Mouse (Mus musculus) heart, embryonic 14.5 days (tissue): ENCODE measurements around the gene Tmem160. TPM values are rescaled to one million over a fixed set of nuclear protein-coding genes. Genes with fewer than 3 reads are reported as not detected.

ENCODE experiments used
- ATAC-seq: fragments of 200-750 bp; cut with Nextera tagmentation; 2 replicates; pipeline ENCODE4 v1.8.0; 2017; ENCODE audit warnings: low read depth, moderate TSS enrichment; ENCODE audit not compliant: insufficient number of reproducible peaks, insufficient read depth, low FRiP score
- H3K27ac ChIP-seq, 2 experiments: fragments of 200-500 bp in 1 of 2; fragments of 300-500 bp in 1 of 2; sonication (generic) in 1 of 2; replicated peaks in 1 of 2; 2 replicates each; pipeline ENCODE4 v1.5.1; 2012 to 2014; ENCODE audit warnings: low read depth in 2 of 2, low read length in 2 of 2, control low read depth in 1 of 2, mild to moderate bottlenecking in 1 of 2, mixed read lengths in 1 of 2; ENCODE audit not compliant: control insufficient read depth in 1 of 2, insufficient read depth in 1 of 2
- H3K27me3 ChIP-seq: fragments of 300-500 bp; sonication (generic); 2 replicates; pipeline ENCODE4 v1.6.1; 2014; ENCODE audit warnings: mild to moderate bottlenecking, low read length, control low read depth; ENCODE audit not compliant: control insufficient read depth, insufficient read depth
- H3K36me3 ChIP-seq: fragments of 300-500 bp; sonication (generic); 2 replicates; pipeline ENCODE4 v1.6.1; 2014; ENCODE audit warnings: mild to moderate bottlenecking, control low read depth, low read length, mixed read lengths; ENCODE audit not compliant: control insufficient read depth, insufficient read depth
- H3K4me1 ChIP-seq, 2 experiments: fragments of 200-500 bp in 1 of 2; fragments of 300-500 bp in 1 of 2; sonication (generic) in 1 of 2; 2 replicates each; pipeline ENCODE4 v1.6.1; 2012 to 2014; ENCODE audit warnings: low read length in 2 of 2, control low read depth in 1 of 2, mixed read lengths in 1 of 2; ENCODE audit not compliant: control insufficient read depth in 2 of 2, insufficient read depth in 2 of 2
- H3K4me2 ChIP-seq: fragments of 300-500 bp; sonication (generic); 2 replicates; pipeline ENCODE4 v1.6.1; 2014; ENCODE audit warnings: mild to moderate bottlenecking, low read length
- H3K4me3 ChIP-seq, 2 experiments: fragments of 200-500 bp in 1 of 2; fragments of 300-500 bp in 1 of 2; sonication (generic) in 1 of 2; 2 replicates each; pipeline ENCODE4 v1.5.1; 2012 to 2014; ENCODE audit warnings: low read length in 2 of 2, mild to moderate bottlenecking in 2 of 2, control low read depth in 1 of 2, low read depth in 1 of 2, moderate library complexity in 1 of 2; ENCODE audit not compliant: control insufficient read depth in 1 of 2, insufficient read depth in 1 of 2
- H3K9ac ChIP-seq: fragments of 300-500 bp; sonication (generic); 2 replicates; pipeline ENCODE4 v1.6.1; 2014; ENCODE audit warnings: mild to moderate bottlenecking, low read length
- H3K9me3 ChIP-seq: fragments of 300-500 bp; sonication (generic); 2 replicates; pipeline ENCODE4 v1.6.1; 2016; ENCODE audit warnings: low read length, control low read depth; ENCODE audit not compliant: control insufficient read depth
- WGBS: fragments of 180-500 bp; shearing (Covaris S2); extraction: QIAGEN DNeasy Blood & Tissue Kit; methylation state at CpG from one replicate; pipeline ENCODE4 v1.1.7; 2014; 5-methylcytosine and 5-hydroxymethylcytosine counted together
- polyA plus RNA-seq: library from polyadenylated mRNA; unstranded; fragments of >200 nt; fragmentation: Nextera tagmentation; extraction: Ambion mirVana; gene quantifications from 2 replicates; pipeline ENCODE4 v1.2.1, GENCODE M21; 2014

Tmem160 gene
- polyA plus RNA-seq, 1 experiment from 2014 or later = 96.7 TPM

DNA sequence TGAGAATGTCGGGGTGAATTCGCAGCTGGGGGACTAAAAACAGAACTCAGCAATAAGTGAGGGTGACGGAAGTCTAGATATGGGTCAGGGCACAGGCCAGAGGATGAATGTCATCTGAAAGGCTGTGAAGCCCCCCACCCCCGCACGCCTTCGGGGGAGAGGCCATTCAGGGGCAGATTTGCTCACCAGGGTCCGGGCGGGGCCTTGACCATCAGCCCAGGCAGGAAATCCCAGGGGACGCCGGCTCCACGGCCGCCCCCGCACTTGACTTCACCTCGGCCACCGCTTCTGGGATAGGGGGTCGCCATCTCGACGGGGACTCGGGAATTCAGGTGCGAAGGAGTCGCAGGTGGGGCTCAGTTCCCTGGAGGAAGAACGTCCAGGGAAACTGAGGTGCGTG, 22.7 kb downstream of the Tmem160 start:
- ATAC-seq = no peak
- Histone ChIP-seq H3K27me3 (peaks cover 70% of the 10 kb centered on the region), H3K36me3 (no peaks in the 10 kb centered on the region), H3K4me1 (peaks cover 5 to 15% of the 10 kb centered on the region in 2 experiments; a peak in 3 of 4 replicates), H3K27ac (no peak overlapping the region), H3K9ac (no peak overlapping the region), H3K4me3 (peak overlapping the region in 1 of 2 experiments; percentile 36; a peak in 2 of 4 replicates), H3K4me2 (peak overlapping the region; percentile 40), H3K9me3 (no peaks in the 10 kb centered on the region)
- 4% methylated on average over 23 of the region's 23 CpGs for WGBS

DNA sequence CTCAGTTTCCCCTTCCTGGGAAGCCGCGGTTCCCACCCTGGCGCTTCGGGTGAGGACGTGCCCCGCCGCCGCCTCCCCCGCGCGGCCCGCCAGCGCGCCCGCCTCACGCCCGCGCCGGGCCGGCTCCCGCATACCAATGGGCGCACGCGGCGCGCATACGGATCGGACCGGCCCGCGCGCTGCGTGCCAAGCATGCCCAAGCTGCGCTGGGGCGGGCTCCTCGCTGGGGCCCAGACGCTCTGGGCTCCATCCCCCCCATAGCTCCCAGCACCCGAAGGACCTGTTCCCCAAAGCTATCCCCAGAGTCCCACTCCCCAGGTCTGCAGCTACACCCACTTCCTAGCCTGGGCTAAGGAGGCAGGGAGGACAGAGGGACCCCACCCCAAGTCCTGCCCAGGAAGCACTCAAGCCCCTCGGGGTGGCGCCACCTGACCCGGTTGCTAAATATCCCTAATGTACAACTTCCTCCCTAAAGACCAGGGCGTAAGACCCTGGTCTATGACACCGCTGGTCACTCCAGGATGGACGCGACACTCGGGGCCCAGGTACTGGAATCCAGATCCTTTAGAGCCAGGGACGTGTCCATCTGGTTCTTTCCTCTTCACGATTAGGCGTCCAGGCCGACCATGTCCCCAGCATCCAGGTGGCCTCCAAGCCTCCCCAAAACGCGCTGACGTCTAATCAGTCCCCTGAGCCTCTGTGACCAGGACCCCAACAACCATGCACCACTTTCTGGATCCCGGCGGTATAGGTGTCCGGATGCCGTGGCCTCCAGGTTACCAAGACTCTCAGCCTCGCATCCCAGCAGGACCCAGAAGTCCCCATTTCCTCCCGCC, 23.4 kb downstream of the Tmem160 start:
- no peak overlapping the region for H3K27ac ChIP-seq
- H3K4me1 ChIP-seq = peaks cover 5 to 15% of the 10 kb centered on the region in 2 experiments; a peak in 3 of 4 replicates
- no peaks in the 10 kb centered on the region for H3K36me3 ChIP-seq
- H3K4me3 ChIP-seq = peak overlapping the region; percentile 32 to 36; a peak in 3 of 4 replicates
- H3K9ac ChIP-seq = no peak overlapping the region
- H3K27me3 ChIP-seq = peaks cover 66% of the 10 kb centered on the region
- 1% methylated on average over 59 of the region's 59 CpGs for WGBS
- H3K9me3 ChIP-seq = no peaks in the 10 kb centered on the region
- 0 out of 2 replicates have a peak, but pooled peaks have one; percentile 23 for ATAC-seq
- peak overlapping the region; percentile 64 for H3K4me2 ChIP-seq

DNA sequence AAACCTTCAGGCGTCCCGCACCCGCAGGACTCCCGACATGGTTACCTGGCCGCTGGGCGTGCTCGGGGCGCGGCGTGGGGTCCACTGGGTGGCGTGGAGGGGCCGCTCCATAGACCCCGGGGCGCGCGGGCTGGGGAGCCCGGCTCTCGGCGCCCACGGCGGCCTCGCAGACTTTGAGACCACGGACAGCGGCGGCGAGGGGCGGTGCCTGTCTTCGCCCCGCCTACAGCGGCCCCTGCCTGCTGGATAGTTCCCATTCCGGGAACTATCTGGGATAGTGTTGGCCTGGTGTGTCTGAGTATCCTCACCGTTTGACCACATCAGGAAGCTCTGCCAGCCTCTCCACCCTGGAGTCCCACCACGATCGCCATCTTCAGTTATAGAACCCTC, 24.0 kb downstream of the Tmem160 start:
- 0 out of 2 replicates have a peak, but pooled peaks have one; percentile 8 for ATAC-seq
- Histone ChIP-seq H3K27me3 (peaks cover 60% of the 10 kb centered on the region), H3K27ac (no peak overlapping the region)

DNA sequence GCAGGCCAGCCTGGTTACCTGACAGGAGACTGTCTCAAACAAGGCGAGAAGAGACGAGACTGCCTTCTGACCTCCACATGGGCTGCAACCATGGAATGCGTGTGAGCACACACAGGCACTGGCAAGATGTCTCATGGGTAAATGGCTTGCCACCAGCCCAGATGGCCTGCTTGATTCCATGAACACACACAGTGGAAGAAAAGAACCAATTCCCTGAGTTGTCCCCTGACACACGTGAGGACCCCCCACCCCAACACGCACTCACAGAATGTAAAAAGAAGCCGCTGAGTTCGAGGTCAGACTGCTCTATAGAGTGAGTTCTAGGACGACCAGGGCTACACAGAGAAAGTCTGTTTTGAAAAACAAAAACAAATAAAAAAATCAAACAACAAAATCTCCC, 25.0 kb downstream of the Tmem160 start, which contains the start of gene Npas1:
Gene Npas1, minus strand, starts transcription at position 101 of the 400 bp plus-strand sequence.
- Histone ChIP-seq H3K27ac (no peak within 1 kb of the TSS), H3K9ac (no peak within 1 kb of the TSS), H3K4me2 (peak within 1 kb of the TSS; percentile 64), H3K9me3 (no peaks in the 10 kb centered on the region), H3K4me1 (peaks cover 5 to 15% of the 10 kb centered on the region in 2 experiments; a peak in 3 of 4 replicates), H3K27me3 (peaks cover 51% of the 10 kb centered on the region), H3K36me3 (no peaks in the 10 kb centered on the region), H3K4me3 (peak within 1 kb of the TSS; percentile 32 to 36; a peak in 3 of 4 replicates)
- 84% methylated on average over 8 of the region's 8 CpGs for WGBS
- ATAC-seq = no peak

More for the DNA sequence above, 24.0 kb downstream of the Tmem160 start:
- Histone ChIP-seq H3K4me2 (peak overlapping the region; percentile 64), H3K4me1 (peaks cover 5 to 15% of the 10 kb centered on the region in 2 experiments; a peak in 3 of 4 replicates), H3K9ac (no peak overlapping the region), H3K9me3 (no peaks in the 10 kb centered on the region), H3K4me3 (peak overlapping the region; percentile 32 to 36; a peak in 3 of 4 replicates), H3K36me3 (no peaks in the 10 kb centered on the region)
- 3% methylated on average over 34 of the region's 34 CpGs for WGBS

DNA sequence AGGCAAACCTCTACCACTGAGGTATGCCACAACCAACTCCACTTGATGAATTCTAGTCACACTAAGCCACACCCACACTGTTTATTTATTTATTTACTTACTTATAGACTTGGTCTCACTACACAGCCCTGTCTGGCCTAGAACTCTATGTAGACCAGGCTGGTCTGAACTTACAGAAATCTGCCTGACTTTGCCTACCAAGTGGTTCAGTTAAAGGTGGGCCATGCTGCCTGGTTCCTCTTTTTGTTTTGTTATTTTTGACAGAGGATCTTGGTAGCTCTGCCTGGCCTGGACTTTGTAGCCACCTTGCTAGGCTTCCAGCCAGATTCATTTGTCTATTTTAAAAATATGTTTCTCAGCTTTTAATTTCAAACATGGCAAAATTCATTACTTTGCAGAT, 36.2 kb downstream of the Tmem160 start:
- no peak overlapping the region for H3K4me3 ChIP-seq
- no peak overlapping the region for H3K4me2 ChIP-seq
- no peaks in the 10 kb centered on the region for H3K36me3 ChIP-seq
- H3K9me3 ChIP-seq = no peaks in the 10 kb centered on the region
- no peak for ATAC-seq
- H3K9ac ChIP-seq = no peak overlapping the region
- no peaks in the 10 kb centered on the region for H3K4me1 ChIP-seq
- H3K27ac ChIP-seq = no peak overlapping the region
- H3K27me3 ChIP-seq = no peaks in the 10 kb centered on the region

DNA sequence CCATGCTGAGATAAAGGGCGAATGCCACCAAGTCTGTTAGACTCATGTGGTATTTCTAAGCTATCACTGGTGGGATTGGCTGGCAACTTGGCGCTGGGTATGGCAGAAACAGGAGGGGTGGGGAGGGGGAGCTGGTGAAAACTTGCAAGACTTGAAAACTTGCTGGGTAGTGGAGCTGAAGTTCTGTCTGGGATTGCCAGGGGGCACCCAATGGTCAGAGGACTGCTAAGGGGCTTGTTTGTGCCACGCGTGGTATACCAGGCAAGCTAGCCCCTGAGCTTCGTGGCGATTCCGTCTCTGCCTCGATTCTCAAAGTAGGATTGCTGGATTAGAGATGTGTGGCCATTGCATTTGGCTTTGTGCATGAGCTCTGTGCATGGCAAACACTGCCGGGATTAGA, 37.4 kb downstream of the Tmem160 start:
- Histone ChIP-seq H3K4me3 (no peak overlapping the region), H3K4me1 (no peaks in the 10 kb centered on the region), H3K27ac (no peak overlapping the region), H3K4me2 (no peak overlapping the region), H3K27me3 (no peaks in the 10 kb centered on the region), H3K36me3 (0 out of 2 replicates have a peak, but pooled peaks cover 4% of the 10 kb centered on the region), H3K9me3 (no peaks in the 10 kb centered on the region), H3K9ac (no peak overlapping the region)
- WGBS = 77% methylated on average over 9 of the region's 9 CpGs
- ATAC-seq = no peak

DNA sequence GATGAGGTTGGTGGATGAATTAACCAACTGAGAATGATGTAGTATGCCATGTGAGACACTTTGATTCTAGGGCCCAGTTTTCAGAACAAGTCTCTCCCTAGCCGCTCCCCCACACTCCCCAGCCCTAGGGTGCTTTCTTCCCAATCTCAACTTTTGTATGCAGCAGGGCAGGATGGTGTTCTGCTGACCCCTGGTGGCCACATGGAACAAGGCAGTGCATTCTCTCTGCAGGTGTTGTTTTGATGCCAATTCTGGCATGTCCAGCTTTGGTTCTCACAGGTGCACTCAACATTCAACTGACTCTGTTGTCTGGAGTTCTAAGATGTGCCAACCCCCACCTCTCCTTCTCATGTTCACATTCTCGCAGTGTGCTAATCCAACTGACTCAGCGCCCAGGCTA, 39.2 kb downstream of the Tmem160 start:
- no peak for ATAC-seq
- Histone ChIP-seq H3K4me3 (no peak overlapping the region), H3K4me2 (no peak overlapping the region), H3K36me3 (peaks cover 21% of the 10 kb centered on the region), H3K27me3 (no peaks in the 10 kb centered on the region), H3K4me1 (no peaks in the 10 kb centered on the region), H3K9ac (no peak overlapping the region), H3K9me3 (no peaks in the 10 kb centered on the region), H3K27ac (no peak overlapping the region)
- 41% methylated on average over 3 of the region's 3 CpGs for WGBS
